Mouse (Mus musculus): Measurements from ENCODE around the gene Pxn.
"Not testable (repeated sequence)": the region's sequence is repeated elsewhere in the genome, so short reads cannot be mapped to it uniquely, and the experiment has no call there.

The Pxn gene

DNA sequence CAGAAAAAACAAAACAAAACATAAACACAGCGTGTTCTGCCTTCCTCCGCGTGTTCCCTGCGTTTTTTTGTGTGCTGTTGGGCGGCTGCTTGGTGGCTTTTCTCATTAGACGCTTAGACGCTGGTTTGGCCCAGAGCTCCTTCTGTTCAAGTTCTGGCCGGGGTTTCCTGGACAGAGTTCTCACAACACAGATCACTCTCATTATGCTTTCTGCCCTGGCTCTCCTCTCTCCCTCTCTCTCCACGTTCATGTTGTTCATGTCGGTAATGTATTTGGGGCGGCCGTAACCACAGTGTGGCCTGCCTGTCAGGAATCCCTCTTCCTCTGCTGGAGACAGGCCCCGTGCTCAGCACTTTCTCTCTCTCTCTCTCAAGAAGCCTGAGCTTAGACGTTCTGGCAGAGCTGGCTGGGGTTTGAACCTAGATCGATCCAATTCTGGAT, 2.9 kb downstream of the Pxn start:
- no peak for DNase-seq (ENCODE audit: low spot score)

DNA sequence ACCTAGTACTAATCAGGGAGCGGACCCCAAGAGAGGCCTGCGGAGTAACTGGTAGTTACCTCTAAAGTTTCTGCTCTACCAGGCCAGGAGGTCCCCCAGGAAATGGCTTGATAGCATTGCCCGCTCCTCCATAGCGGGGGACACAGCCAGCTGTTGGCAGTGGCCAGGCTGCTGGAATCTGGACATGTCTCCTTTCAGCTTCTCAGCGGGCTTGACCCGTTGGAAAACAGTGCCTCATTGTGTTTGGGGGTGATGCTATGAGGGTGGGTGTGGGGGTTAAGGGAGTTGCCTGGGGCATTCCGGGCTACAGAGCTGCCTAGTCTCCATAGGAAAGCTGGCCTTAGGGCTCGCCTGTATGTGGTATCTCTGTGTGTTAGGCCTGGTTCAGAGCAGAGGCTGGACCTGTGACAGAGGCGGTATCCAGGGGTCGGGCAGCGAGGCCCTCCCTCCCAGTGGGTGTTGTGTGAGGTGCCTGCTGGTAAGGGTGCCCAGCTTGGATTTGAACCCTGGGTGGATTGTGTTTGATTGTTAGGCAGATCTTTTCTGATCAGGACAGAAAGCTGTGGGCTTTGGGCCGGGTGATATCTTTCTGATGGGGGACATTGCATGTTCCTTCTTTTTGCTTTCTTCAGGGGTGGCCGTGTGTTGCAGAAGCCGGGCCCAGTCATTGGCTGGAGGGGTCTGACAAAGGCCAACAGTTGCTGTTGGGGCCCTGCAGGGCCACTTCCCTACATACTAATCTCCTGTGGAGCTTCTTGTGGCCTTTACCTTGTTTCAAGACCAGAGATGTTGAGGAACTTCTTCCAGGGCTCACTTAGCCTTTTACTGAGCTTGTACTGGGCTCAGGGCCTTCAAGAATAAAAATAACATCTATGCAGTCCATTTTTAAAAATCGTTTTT, 3.6 kb downstream of the Pxn start:
- no peak for DNase-seq (ENCODE audit: low spot score)

DNA sequence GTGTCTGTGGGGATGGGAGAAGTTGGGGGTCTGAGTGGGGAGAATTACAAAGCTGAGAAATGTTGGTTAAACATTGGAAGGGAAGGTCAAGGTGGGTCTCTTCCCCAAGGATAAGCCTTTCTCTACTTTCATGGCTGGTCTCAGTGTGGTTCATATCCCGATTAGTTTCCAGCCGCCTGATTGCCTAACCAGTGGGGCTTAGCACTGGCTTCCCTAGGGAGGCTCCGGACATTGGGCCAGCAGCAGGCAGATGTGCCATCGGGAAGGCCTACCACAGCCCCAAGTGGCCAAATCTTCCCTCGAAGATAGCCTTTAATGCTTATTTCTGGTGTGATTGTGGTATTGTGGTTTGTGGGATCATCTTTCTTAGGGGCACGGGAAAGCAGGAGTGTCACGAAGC, 5.9 kb downstream of the Pxn start:
- no peak for DNase-seq (ENCODE audit: low spot score)

DNA sequence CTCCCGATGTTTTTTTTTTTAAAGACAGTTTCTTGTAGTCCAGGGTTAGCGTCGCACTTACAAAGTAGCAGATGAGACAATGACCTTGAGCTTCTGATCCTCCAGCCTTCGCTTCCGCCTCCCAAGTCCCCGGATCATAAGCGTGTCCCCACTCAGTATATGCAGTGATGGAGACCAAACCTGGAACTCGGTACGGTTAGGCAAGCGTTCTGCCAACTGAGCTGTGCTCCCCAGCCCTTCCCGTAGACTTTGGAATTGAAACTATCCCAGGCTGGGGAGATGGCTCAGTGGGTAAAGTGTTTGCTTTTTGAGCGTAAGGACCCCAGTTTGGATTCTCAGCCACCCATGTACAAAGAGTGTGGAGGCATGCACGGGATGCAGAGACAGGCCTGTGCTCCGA, 6.8 kb downstream of the Pxn start:
- DNase-seq (ENCODE audit: low spot score): no peak

DNA sequence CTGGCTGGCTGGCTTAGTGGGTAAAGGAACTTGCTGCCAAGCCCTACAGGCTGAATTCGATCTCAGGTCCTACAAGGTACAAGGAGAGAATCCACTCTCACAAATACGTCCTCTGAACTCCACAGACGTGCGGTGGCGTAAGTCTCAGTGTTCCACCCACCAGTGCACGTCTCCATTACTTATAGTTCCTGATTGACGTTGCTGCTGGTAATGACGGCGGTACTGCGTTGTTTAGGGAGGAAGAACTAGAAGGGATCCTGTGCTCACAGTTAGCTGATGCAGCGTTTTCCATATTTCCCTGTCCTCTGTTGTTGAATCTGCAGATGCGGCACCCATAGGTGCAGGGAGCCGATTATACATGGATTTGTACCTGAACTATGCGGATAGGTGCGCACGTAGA, 7.2 kb downstream of the Pxn start:
- no peak for DNase-seq (ENCODE audit: low spot score)

DNA sequence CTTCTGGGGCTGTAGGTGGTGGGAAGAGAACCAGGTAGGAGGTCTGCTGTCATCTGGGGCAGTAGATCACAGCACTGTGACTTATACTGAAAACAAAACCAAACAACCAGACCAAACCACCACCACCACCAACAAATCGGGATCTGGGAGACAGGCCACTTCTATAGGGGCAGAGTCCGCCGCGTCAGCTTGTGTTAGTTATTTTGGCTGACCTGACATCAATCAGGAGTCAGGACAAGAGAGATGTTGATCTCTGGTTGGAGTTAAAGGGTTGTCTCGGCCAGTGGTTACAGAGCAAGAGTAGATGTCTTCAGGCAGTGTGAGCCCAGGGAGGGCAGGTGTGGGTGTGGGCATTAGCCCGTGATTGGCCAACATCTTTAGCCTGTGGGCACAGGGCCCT, 7.9 kb downstream of the Pxn start:
- DNase-seq (ENCODE audit: low spot score): no peak

DNA sequence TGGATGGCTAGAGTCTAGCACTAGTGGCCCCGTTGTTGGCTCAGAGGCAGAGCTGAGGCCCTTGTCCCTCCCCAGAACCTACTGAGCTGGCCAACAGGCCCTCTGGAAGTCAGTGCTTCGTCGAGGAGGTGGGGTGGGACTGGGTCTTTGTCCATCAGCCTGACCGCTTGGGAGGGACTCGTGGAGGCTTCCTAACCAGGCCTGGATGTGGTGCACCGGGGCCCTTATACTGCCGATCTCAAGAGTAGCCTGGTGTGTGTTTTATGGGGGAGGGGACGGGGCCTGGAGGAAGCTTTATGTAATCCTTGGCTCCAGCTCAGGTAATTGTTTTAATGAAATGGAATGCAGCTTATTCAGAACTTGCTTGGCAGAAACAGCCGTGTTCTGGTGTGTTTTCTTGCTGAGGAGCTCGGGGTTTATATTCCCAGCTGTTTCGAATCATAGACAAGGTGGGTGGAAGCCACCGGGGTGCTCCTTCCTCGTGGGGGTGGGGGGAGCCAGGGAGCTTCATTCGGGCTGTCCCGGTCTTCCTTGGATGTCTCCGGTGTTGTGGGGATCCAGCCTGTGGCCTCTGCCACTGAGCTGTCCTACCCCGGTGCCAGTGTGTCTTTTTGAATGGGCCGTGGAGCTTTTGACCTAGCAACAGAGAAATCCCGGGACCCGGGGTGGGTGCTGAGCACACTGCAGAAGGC, 8.6 kb downstream of the Pxn start:
- DNase-seq (ENCODE audit: low spot score): no peak

DNA sequence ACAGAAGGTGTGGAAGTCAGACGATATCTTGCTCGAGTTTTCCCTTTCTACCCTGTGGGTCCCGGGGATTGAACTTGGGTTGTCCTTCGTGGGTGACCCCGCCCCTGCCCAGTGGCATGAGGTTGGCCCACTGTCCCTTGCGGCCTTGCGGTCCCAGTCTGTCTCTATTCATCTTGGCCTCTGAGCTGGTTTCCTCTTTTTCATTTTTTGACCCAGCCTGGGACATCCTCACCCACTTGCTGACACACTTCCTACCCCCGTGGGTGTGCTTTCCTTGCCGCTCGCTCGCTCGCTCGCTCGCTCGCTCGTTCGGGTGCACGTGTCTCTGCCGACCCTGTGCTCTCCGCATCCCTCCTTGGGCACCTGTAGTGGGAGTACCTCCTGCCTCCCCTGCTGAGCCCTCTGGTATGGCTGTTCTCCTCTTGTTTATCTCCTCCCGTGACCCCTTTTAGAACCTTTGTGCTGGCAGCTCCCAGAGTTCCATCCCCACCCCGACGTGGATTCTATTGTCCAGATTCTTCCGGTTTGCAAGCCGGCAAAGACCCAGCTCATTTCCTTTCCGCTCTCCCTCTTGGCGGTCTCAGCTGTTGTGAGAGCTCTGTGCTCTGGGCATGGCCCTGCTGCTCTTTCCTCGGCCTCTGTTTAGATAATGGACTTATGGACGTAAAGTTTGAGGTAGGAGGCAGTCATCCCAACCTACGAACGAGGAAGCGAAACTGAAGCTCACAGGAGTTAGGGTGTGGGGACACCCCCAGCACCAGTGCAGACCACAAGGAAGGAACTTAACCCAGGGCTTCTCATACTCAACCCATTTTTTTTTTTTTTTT, 9.8 kb downstream of the Pxn start:
- no peak for DNase-seq (ENCODE audit: low spot score)

DNA sequence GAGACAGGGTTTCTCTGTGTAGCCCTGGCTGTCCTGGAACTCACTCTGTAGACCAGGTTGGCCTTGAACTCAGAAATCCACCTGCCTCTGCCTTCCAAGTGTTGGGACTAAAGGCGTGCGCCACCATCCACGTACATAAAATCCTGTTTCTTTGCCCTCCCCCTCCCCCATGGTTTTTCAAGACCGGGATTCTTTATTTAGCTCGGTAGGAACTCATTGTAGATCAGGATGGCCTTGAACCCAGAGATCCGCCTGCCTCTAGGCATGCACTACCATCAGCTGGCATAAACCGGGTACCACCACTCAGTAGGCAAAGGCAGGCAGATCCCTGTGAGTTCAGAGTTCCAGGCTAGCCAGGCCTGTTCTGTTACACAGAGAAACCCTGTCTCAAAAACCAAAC, 10.4 kb downstream of the Pxn start:
- no peak for DNase-seq (ENCODE audit: low spot score)

DNA sequence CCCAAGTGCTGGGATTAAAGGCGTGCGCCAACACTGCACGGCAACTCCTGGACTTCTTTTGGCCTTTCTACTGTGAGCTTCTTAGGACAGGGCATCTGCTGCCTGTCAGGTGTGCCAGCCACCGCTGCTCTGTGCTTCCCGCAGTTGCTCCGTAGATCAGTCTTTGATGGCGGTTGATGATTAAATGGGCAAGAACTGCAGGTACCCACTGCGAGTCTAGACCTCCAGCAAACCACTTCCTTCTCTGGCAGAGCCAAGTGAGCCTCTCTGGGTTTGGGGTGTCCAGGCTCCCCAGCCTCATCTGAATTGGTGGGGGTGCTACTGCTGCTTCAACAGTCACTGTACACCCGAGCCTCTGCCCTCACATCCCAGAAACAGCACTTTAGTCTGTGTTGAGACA, 11.0 kb downstream of the Pxn start:
- no peak for DNase-seq (ENCODE audit: low spot score)

DNA sequence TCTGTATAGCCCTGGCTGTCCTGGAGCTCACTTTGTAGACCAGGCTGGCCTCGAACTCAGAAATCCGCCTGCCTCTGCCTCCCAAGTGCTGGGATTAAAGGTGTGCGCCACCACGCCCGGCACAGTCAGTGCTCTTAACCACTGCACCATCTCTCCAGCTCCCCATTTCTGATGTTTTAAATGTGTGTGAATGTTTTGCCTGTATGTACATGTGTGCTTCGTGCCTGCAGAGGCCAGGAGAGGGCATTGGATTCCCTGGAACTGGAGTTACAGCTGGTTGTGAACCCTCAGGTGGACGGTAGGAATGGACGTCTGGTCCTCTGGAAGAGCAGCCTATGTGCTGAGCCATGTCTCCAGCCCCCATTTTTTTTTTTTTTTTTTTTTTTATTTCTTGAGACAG, 11.7 kb downstream of the Pxn start:
- DNase-seq (ENCODE audit: low spot score): not testable (repeated sequence)

DNA sequence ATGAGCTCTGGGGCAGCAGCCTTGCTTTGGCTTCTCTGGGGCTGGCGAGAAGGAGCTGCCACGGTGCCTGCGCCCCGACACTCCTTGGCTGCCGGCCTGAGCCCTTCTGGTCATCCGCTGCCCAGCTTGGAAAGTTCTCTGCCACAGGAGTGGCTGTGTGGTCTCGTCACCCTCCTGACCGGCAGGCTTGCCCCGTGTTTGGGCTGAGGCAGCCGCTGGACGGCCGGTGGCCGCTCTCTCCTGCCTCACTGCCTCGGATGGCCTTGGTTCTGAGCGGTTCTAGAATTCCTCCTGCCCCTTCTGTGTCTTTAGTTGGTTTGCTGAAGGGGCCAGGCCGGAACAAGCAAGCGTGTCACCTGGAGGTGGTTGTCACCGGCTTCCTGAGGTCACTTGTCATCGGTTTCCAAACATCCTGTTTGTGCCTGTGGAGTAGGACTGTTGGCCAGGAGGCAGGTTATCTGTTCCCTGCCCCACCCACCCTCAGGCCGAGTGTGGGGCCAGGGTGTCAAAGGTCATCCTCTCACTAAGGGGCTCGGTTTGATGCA, 13.9 kb downstream of the Pxn start:
- no peak for DNase-seq (ENCODE audit: low spot score)

DNA sequence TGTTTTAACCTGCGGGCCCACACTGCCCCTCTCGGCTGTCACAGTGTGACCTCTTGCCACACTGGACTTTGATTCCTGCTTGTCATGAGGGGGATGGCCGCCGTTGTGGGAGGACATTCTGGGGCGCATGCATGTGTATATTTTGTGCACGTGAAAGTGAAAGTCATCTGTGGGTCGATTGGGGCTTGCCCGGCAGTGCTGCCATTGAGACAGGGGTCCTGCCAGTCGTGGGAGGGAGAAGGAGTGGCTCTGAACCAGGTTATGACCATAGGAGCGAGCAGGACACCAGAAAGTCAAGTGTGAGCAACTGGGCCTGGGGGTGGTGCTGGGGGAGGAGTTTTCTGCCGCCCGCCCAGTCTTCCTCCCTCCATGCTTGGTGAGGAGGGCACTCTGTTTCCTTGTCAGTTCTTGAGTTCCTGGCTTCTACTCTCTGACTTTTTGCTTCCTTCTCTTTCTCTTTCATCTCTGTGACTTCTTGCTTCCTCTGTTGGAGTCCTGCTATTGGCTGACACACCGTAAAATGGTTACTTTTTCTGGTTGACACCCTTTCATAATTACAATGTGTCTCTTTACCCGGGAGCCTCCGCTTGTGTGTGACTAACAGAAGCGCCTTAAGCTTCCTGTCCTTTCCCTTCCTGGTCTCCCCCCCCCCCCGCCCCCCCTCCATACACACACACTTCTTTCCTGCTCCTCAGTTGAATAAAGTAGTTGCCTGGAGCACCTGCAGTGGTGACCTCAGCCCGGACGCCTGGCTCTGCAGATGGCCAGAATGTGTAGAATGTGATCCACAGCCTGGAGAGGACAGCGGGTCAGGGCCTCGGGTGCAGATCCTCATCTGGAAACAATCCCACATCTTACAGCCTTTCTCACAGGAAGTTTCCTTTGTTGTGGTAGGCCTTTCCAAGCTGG, 15.3 kb downstream of the Pxn start:
- DNase-seq (ENCODE audit: low spot score): no peak

DNA sequence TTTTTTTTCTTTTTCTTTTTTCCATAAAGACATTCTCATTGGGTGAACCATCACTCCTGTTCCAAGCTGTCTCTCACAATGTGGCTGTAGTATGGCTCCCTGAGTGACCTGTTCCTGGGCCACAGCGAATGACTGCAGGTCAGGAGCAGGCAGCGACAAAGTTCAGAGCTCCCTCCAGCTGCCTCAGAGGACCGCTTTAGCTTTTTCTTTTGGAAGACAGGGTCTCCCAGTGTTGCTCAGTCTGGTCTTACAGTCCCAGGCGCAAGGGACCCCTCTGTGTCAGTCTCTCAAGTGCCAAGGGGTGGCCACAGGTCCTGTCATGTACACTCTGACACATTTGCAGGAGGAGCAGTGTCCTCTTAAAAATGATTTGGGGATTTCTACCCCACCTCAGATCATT, 16.1 kb downstream of the Pxn start:
- no peak for DNase-seq (ENCODE audit: low spot score)

DNA sequence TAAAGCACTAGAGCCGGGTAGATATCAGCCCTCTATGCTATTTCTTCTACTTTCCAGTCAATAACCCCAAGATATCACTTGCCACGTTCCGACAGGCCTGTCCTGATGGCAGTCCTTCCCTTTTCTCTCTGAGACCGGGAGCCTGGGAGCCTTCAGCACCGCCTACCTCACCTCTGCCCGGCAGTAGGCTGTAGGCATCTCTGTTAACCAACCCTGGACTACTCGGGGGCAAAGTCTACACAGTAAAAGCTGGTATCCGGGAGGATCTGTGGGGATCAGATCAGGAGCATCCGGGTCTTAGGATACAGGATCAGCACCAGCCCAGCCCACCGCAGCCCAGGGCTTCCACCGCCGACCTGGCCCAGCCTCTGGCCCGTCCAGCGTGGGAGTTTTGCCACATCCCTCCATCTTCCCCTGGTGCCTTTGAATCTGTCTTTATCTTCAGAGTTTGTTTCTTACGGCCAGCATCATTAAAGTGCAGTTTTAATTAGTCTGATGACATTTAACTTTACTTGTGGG, 16.6 kb downstream of the Pxn start:
- DNase-seq (ENCODE audit: low spot score): no peak

DNA sequence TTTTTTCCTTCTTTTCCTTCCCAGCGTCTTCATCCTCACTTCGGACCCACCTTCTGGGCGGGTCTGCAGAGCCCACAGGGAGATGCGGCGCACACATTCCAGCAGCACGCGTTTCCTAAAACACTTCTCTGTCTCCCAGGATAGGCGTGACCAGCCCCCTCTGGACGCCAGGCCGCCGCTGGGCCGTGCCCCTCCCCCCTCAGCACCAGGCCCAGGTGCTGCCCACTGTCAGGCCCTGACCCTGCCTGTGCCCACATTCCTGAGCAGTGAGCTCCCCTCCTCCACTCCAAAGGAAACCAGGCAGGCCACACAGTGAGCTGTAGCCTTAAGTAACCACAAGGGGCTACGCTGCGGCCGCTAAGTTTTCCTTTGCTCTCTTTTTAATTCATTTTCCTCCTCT, 17.5 kb downstream of the Pxn start:
- DNase-seq (ENCODE audit: low spot score): no peak

DNA sequence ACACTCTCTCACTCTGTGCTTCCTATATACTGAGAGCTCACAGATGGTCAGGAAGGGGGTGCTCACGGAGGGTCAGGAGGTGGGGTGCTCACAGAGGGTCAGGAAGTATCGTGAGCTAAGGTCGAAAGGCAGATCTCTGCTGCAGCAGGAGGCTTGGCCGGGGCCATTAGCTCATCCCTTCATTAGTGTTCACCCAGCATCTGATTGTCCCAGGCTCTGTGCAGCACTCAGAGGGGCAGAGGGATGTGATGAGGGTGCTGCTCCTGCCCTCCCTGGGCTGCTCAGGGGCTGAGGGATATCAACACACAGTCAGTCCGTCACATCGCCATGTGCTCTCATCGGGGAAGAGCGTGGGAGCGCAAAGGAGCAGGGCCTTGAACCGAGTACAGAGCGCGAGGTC, 18.0 kb downstream of the Pxn start:
- DNase-seq (ENCODE audit: low spot score): no peak

DNA sequence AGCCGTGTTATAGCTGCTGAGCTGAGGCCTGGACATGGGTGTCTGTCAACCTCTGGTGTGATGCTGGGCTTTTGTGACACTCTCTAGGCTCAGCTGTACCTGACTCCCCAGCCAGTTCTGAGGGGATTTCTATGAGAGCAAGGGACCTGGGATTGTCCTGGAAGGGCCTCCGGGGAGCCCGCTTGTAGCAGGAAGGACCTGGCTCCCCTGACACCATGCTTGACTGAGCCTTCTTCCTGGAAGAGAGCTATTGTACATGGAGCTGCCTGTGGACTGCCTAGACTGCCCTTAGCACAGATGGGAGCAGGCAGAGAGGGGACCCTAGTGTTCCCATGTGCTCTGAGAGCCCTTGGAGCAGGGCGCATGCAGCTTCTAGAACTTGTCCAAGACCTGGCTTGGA, 18.9 kb downstream of the Pxn start:
- no peak for DNase-seq (ENCODE audit: low spot score)

DNA sequence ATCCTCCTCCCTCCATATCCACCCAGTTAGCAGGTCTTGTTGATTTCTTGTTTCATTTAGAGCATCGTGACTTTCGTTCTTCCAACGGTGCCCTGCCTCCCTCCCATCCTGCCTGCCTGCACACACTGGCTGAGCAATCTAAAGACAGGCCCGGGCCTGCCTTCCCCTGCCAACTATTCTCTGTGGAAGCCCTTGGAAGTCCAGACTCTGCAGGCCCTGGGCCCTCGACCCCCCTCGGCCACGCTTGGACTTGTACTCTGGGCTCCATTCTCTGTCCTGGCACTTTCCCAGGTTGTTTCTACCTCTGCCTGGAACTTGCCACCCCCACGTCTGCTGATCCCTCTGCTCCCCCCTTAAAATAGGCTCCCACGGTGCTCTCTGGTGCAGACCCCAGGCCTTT, 19.5 kb downstream of the Pxn start:
- DNase-seq (ENCODE audit: low spot score): no peak

DNA sequence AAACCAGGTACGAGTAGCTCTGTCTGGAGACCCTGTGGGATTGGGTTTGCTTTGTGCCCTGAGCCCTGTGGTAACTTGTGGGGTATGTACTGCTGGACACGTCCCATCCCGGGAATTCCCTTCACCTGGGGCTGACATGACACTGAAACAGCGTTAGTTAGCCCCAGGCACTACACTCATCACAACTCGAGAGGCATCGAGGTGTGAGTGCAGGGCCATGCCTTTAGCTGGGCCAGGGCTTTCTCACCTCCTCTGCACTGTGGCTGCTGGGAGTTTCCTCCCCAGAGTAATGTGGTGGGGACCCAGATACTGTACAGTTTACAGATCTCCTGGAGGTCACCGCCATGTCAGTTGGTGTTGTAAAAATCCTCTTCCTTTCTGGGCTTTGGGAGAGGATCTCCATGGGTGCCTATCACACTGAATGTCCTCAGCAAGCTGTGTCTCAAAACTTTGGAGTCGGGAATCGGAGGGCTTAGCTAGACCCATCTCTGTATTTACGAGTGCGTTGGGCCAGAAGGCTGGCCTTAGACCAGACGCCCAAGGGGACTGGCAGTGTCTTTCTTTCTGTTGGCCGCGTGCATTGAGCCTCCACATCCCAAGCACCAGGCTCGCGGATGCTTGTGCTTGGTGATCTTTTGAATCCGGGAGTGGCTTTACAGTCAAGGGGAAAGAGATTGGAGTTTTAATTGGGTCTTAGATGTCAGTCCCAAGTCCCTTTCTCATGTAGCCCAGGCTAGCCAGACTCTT, 20.2 kb downstream of the Pxn start:
- no peak for DNase-seq (ENCODE audit: low spot score)
